Mouse (Mus musculus) spleen, adult 18-20 months (tissue): Measurements from ENCODE around the gene Col4a5.

Experiments used
- DNase-seq, 2 experiments: peaks; one replicate each; pipeline ENCODE4 v3.0.0; 2022; ENCODE audit warnings: mixed read lengths in 2 of 2

The Col4a5 gene

GRCm38 (mm10) chrX:141475110-141475509, at the start of gene Col4a5:
Gene Col4a5, plus strand, starts transcription at chrX:141475385.
- peak in 1 of 2 experiments; percentile 9 for DNase-seq

GRCm38 (mm10) chrX:141436780-141437179, 38.4 kb upstream of the Col4a5 start:
- no peak for DNase-seq

GRCm38 (mm10) chrX:141439423-141439822, 35.8 kb upstream of the Col4a5 start:
- DNase-seq = no peak

GRCm38 (mm10) chrX:141447936-141448335, 27.2 kb upstream of the Col4a5 start:
- no peak for DNase-seq

- no peak for DNase-seq
These were observed 1.5 kb upstream of the Col4a5 start, which contains the start of gene Col4a6 for GRCm38 (mm10) chrX:141473470-141474302. Gene Col4a6, minus strand, starts transcription at chrX:141474076.

- no peak for DNase-seq
These were observed 562 bp downstream of the Col4a5 start for GRCm38 (mm10) chrX:141475566-141476327.

- no peak for DNase-seq
These were observed 19.4 kb downstream of the Col4a5 start for GRCm38 (mm10) chrX:141494545-141494944.

- no peak for DNase-seq
These were observed 27.9 kb downstream of the Col4a5 start for GRCm38 (mm10) chrX:141503125-141503524.

GRCm38 (mm10) chrX:141533447-141533846, 58.3 kb downstream of the Col4a5 start:
- DNase-seq = no peak

GRCm38 (mm10) chrX:141547471-141547870, 72.3 kb downstream of the Col4a5 start:
- DNase-seq = no peak

- DNase-seq = no peak
These were observed 115.1 kb downstream of the Col4a5 start for GRCm38 (mm10) chrX:141590242-141590641.

- DNase-seq = no peak
These were observed 246.5 kb downstream of the Col4a5 start for GRCm38 (mm10) chrX:141721725-141722124.

- no peak for DNase-seq
These were observed 248.8 kb downstream of the Col4a5 start for GRCm38 (mm10) chrX:141723936-141724335.

GRCm38 (mm10) chrX:141724391-141724891, 249.3 kb downstream of the Col4a5 start:
- no peak for DNase-seq

- no peak for DNase-seq
These were observed 250.0 kb downstream of the Col4a5 start, which contains the start of gene Irs4 for GRCm38 (mm10) chrX:141724937-141725918. Gene Irs4, minus strand, starts transcription at chrX:141725263.

GRCm38 (mm10) chrX:141729570-141729969, 254.4 kb downstream of the Col4a5 start:
- no peak for DNase-seq
